Mouse (Mus musculus) liver, postnatal 0 days (tissue): ENCODE results near the gene Rtraf.

Source experiments
- CTCF ChIP-seq: sonication (generic); IDR thresholded peaks from 2 replicates; pipeline ENCODE4 v1.5.1; 2016; ENCODE audit warnings: antibody characterized with exemption, low read depth
- EP300 ChIP-seq: IDR thresholded peaks from 2 replicates; pipeline ENCODE4 v1.6.1; 2016; ENCODE audit warnings: antibody characterized with exemption, low read depth, mild to moderate bottlenecking

GRCm38 (mm10) chr14:19775491-19775890 lies 48.1 kb downstream of the Rtraf start:
- TF ChIP-seq EP300 (no peak), CTCF (no peak)
